Mouse (Mus musculus) heart, adult 18-20 months (tissue): ENCODE data around the gene Clip2. TPM values are rescaled to one million over a fixed set of nuclear protein-coding genes. Genes with fewer than 3 reads are reported as not detected.
"Not testable (repeated sequence)": the region's sequence is repeated elsewhere in the genome, so short reads cannot be mapped to it uniquely, and the experiment has no call there.

Experiments used
- DNase-seq, 2 experiments: peaks; one replicate each; pipeline ENCODE4 v3.0.0; 2021 to 2022; ENCODE audit warnings: mixed read lengths in 1 of 2
- microRNA-seq, 2 experiments: library from miRNA; unstranded; fragments of <30 nt; microRNA quantifications; one replicate each; pipeline ENCODE4 v1.2.0; 2022
- total RNA-seq, 2 experiments: library from RNA; stranded (reverse); gene quantifications; 2 replicates each; pipeline ENCODE4 v1.2.3; 2021

The Clip2 gene
- total RNA-seq, 2 experiments from 2014 or later, result 5.8 TPM

GRCm38 (mm10) chr5:134459096-134459495 lies 93.1 kb downstream of the Clip2 start:
- no peak for DNase-seq

- DNase-seq, result no peak
Measured at GRCm38 (mm10) chr5:134458416-134458815, 93.8 kb downstream of the Clip2 start.

- DNase-seq, result no peak
Measured at GRCm38 (mm10) chr5:134457371-134457770, 94.9 kb downstream of the Clip2 start.

- peak; percentile 76 to 80 for DNase-seq
Measured at GRCm38 (mm10) chr5:134456503-134456962, 95.7 kb downstream of the Clip2 start, which contains the start of gene Gtf2ird1. Gene Gtf2ird1 (minus strand): TSS chr5:134456716.

- peak; percentile 39 to 71 for DNase-seq
Measured at GRCm38 (mm10) chr5:134455914-134456423, 96.3 kb downstream of the Clip2 start.

- peak in 1 of 2 experiments; percentile 59 for DNase-seq
Measured at GRCm38 (mm10) chr5:134455186-134455895, 96.9 kb downstream of the Clip2 start.

GRCm38 (mm10) chr5:134454421-134454820 lies 97.8 kb downstream of the Clip2 start:
- peak; percentile 45 to 57 for DNase-seq

- no peak for DNase-seq
Measured at GRCm38 (mm10) chr5:134453577-134453976, 98.7 kb downstream of the Clip2 start.

GRCm38 (mm10) chr5:134446755-134447154 lies 105.5 kb downstream of the Clip2 start:
- DNase-seq, result not testable (repeated sequence)

- DNase-seq, result no peak
Measured at GRCm38 (mm10) chr5:134445895-134446294, 106.3 kb downstream of the Clip2 start.

GRCm38 (mm10) chr5:134445208-134445831 lies 106.9 kb downstream of the Clip2 start:
- DNase-seq, result no peak

GRCm38 (mm10) chr5:134444473-134444872 lies 107.8 kb downstream of the Clip2 start:
- DNase-seq, result no peak

GRCm38 (mm10) chr5:134442066-134442465 lies 110.2 kb downstream of the Clip2 start:
- DNase-seq, result no peak

- DNase-seq, result no peak
Measured at GRCm38 (mm10) chr5:134441105-134441504, 111.1 kb downstream of the Clip2 start.

- peak; percentile 62 to 72 for DNase-seq
Measured at GRCm38 (mm10) chr5:134440098-134440497, 112.1 kb downstream of the Clip2 start.

- DNase-seq, result no peak
Measured at GRCm38 (mm10) chr5:134439481-134439880, 112.8 kb downstream of the Clip2 start.

Small RNA genes lying within 50 kb of the gene (microRNA-seq; reads per million reads assigned to microRNA genes)
- gene Gm26340, result 0 reads per million in 2 experiments
- 0.38 to 0.81 reads per million in 2 experiments for gene Mir7228

Other genes with a start within 250 kb of the Clip2 start
- gene Gtf2i, start 237.7 kb downstream of the Clip2 start, total RNA-seq, result 100 to 1,000 TPM; 188 to 197 TPM
- 10 to 100 TPM; 18.2 to 20.5 TPM for gene Gtf2ird1, start 95.7 kb downstream of the Clip2 start, total RNA-seq
- gene Syna, start 7.7 kb upstream of the Clip2 start, total RNA-seq, result not detected
- 10 to 100 TPM; 20.7 to 25.0 TPM for gene Rfc2, start 28.9 kb upstream of the Clip2 start, total RNA-seq
- 1 to 10 TPM; 2.0 to 2.4 TPM for gene Lat2, start 62.6 kb upstream of the Clip2 start, total RNA-seq
- 100 to 1,000 TPM; 132 to 136 TPM for gene Eif4h, start 87.1 kb upstream of the Clip2 start, total RNA-seq
- 1 to 10 TPM; 4.3 to 5.1 TPM for gene Limk1, start 136.2 kb upstream of the Clip2 start, total RNA-seq
- gene Eln, start 194.9 kb upstream of the Clip2 start, total RNA-seq, result 10 to 100 TPM; 26.0 to 26.7 TPM